Mouse (Mus musculus) granulocyte monocyte progenitor cell, adult 5-6 weeks (primary cell): ENCODE results near the gene Igf2r. TPM values are rescaled to one million over a fixed set of nuclear protein-coding genes. Genes with fewer than 3 reads are reported as not detected.

ENCODE experiments used
- ATAC-seq: replicated peaks from 2 replicates; pipeline ENCODE4 v1.8.0; 2016; ENCODE audit warnings: mild to moderate bottlenecking, moderate TSS enrichment, inconsistent platforms; ENCODE audit not compliant: poor library complexity, severe bottlenecking
- total RNA-seq, 2 experiments: library from RNA; stranded (forward) in 1 of 2; stranded (reverse) in 1 of 2; fragments of 200-712, 200-1000 nt in 1 of 2; fragments of >200 nt in 1 of 2; fragmentation: Nextera tagmentation in 1 of 2; gene quantifications; 2 replicates each; pipeline ENCODE4 v1.2.3; 2014 to 2017

Gene Igf2r
- total RNA-seq, 2 experiments from 2014 or later: 0.73 to 1.5 TPM

DNA sequence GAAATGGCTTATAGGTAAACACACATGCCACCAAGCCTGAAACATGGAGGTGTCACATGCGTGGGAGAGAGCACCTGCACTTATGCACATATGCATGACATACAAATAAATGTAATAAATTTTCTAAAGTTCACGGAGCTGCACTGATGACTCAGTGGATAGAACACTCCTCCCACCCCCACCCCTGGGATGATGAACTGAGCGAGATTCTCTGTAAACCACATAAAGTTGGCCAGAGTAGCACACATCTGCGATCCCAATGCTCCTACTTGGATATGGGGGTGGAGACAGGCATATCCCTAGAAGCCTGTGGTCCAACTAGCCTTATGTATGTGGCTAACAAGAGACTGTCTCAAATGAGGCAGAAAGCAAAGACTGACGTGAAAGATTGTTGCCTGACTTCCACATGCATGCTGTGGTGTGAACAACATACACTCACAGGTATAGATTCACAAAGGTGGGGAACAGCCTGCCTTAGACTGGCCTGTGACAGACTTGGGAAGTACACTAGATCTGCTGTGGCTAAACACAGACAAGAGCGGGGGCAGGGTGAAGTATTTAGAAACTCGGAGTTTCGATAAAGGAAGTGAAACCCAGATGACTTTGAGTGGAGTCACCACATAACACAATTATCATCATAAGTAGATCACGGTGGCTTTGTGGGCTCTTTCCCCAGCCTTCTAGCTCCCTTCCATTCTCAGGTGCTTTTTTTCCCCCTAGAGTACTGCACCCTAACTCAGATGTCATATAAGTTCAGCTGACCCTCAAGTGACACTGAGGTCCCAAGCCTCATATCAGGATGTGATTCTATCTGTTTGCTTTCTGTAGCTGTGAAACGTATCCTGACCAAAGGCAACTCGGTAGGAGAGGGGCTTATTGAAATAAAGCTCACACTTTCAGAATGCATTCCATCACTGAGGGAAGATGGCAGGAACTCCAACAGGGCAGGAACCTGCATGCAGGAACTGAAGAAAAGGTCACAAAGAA, 13.7 kb upstream of the Igf2r start:
- ATAC-seq: peak; percentile 92

- ATAC-seq: peak; percentile 28
Observed at GRCm38 (mm10) chr17:12781101-12781500, 11.6 kb upstream of the Igf2r start.

GRCm38 (mm10) chr17:12780125-12780524, 10.7 kb upstream of the Igf2r start:
- no peak for ATAC-seq

DNA sequence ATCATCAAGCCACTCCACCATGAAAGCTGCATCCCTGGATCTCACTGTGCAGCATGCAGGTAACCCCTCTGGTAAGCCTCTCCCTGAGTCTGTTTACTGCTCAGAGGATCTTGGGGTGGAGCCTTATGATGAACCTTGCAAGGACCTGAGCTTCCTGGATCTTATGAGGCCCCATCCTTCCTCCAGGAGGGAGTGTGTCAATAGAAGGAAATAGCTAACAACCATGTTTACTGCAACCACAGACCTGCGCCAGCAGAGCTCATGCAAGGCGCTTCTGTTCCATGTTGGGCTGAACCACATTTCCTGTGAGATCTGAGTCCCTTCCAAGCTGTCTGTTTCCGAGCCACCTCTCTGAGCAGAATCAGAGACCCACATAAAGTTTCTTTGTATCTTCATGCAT, 10.0 kb upstream of the Igf2r start:
- peak; percentile 62 for ATAC-seq

DNA sequence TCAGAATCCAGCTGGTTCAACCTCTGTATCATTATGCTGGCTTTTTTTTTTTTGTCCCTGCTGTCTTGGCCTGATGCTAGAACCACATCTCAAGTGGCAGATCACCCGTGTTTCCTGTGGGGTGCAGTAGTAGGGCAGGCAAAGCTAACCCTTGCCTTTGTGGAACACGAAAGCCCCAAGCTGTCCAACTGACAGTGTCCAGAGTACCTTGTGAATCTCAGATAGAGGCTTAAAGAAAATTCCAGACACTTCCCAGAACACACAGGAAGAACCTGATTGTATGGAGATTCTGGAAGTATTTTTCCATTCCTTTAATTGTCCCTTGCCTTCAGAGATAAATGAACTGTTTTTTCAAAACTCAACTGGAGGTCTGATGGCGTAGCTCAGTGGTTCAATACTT, 4.5 kb upstream of the Igf2r start:
- no peak for ATAC-seq

GRCm38 (mm10) chr17:12770500-12770899, 1.0 kb upstream of the Igf2r start:
- ATAC-seq: no peak

DNA sequence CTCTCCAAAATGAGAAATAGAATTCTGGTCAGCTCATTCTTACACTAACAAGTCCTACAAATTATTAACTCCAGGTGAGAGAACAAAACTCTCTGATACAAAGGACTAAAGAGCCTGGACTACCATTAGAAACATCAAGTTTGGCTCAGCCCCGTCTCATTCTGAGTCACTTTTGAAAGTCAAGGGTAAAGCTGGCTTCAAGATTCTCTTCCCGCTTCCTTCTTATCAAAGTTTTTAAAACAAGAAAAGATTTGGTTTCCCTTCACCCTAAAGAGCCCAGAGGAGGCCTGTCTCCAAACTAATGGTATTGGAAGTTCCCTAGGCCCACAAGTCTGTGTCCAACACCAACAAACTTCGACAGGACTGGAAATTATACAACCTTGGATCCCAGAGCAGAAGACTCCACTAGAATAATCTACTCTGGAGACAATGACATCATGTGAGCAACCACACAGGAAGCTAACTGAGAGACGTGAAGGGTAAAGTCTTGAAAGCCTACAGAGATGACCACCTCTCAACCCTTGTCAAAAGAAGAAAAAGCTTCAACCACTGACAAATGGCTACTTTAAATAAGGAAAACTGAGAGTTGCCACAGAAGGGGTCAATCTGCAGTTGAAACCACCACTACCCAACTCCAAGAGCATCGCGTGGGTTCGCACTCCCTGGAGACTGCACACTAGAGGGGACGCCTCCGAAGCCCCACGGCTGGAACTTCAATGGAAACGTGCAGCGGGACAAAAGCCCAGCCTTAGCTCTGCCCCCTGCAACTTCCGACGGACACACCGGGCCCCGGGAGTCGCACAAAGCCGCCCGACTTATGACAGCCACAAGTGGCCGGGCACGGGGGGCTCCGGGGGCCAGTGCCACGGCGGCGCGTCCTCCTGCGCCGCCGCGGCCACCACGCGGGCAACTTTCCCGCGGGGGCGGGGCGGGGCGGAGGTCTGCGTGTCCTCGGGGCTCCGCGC, 767 bp downstream of the Igf2r start:
- ATAC-seq: no peak

GRCm38 (mm10) chr17:12767294-12767852, 2.1 kb downstream of the Igf2r start:
- no peak for ATAC-seq

GRCm38 (mm10) chr17:12763412-12763811, 6.1 kb downstream of the Igf2r start:
- no peak for ATAC-seq

DNA sequence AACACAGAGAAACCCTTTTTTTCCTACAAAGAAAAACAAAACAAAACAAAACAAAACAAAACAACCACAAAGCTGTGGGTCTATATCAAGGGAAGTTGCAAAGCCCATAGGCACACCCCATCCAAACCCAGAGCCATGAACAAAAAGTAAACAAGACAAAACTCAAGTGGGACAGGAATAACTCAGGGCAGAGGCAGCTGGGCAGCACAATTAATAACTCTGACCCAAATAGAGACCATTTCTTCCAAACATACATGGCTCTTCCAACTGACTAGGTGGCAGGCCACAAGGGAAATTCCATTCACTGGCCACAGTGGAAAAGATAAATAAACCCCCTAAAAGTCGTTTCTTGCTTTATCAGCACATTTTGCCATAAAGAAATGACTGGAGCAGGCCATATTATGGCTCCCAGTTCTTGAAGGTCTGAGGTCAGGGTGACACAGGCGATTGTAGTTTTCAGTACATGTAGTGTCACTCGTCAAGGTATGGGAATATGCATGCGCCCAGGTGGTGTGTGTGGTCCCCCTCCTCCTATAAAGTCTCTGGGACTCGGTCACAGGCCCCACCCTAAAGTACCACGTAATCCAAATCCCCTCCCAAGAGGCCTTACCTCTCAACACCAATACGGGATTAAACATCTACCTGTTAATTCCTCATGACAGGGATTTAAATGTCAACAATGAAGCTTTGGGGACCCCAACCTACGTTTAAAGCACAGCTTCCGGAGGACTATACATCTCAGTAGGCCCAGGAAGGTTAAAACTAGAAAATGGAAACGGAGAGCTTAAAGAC, 8.9 kb downstream of the Igf2r start:
- no peak for ATAC-seq

GRCm38 (mm10) chr17:12759646-12760074, 9.8 kb downstream of the Igf2r start:
- no peak for ATAC-seq

DNA sequence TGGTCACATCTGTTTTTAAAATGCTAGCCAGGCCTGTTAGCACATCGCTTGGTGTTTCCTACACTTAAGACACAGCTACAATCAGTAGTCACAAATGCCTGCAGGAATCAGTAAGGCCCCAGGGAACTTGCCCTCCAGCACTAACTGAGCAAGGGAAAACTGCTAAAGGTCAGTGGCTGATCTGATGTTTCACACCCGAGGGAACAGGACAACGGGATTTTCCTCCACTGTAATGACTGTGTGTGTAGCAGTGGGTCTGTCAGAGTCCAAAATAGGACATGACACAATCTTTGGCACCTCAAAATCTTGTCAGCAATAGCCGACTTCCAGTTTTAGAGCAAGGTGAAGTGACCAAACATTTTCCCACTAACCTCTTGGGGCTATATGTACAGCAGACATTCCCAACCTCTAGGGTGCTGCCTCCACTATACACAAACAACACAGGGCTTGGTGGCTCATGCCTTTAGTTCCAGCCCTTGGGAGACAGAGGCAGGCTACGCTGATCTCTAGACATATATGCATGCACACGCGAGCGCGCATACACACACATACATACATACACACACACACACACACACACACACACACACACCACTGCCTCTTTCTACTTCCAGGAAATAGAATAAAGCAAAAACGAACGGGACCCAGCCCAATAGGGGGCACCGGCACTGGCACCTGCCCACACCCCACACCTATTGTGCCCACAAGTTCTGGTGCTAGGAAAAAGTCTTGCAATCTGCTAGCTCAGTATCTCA, 10.6 kb downstream of the Igf2r start:
- no peak for ATAC-seq

- peak; percentile 64 for ATAC-seq
Observed at GRCm38 (mm10) chr17:12757990-12758389, 11.5 kb downstream of the Igf2r start.

DNA sequence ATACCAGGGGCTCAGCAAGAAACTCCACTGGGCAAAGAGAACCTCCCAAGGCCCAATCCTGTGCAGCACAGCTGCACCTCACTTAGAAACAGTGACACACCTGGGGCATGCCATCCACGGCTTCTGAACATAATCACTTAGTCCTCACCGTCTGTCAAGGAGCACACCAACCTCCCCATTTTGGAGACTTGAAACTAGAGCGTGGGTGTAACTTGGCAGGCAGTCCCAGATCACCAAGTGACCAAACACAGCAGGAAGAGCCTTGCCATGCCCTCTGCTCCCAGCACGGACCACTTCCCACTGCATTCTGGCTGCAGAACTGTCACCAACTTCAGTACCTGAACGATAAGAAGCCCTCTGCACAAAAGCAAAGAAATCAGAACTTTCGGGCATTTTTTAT, 12.3 kb downstream of the Igf2r start:
- ATAC-seq: no peak

DNA sequence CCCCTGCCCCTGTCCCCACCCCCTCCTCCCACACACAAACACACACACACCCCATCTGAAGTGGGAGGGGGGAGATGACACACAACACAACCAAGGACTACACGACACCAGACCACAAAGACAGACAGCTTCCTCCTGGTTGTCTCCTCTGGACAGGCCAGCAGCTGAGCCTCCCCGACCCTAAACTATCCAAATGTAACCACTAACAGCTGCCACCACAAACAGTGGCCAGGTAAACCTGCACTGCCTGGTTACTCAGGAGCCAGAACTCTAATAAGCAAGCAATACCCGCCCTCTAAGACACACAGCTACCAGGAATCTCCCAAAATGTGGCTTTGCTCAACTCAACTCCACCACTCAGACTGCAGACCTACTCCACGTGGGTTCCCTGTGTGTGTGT, 13.5 kb downstream of the Igf2r start:
- no peak for ATAC-seq

DNA sequence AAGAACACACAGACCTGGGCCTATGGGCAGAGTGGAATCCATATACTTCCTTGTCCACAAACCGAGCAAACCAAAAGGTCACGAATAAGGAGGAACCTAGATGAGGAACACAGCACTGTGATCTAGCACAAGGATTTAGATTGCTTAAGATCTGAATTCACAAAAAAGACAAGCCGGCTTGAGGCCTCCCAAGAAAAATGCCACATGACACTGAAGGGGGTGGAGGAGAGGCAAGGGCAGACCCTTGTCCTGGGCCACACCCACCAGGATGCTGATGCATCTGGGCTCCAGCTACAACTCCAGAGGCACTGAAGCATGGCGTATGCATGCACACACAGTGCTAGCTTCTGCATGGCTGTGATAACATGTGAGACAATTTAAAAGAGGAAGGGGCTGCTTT, 14.3 kb downstream of the Igf2r start:
- ATAC-seq: peak; percentile 70

DNA sequence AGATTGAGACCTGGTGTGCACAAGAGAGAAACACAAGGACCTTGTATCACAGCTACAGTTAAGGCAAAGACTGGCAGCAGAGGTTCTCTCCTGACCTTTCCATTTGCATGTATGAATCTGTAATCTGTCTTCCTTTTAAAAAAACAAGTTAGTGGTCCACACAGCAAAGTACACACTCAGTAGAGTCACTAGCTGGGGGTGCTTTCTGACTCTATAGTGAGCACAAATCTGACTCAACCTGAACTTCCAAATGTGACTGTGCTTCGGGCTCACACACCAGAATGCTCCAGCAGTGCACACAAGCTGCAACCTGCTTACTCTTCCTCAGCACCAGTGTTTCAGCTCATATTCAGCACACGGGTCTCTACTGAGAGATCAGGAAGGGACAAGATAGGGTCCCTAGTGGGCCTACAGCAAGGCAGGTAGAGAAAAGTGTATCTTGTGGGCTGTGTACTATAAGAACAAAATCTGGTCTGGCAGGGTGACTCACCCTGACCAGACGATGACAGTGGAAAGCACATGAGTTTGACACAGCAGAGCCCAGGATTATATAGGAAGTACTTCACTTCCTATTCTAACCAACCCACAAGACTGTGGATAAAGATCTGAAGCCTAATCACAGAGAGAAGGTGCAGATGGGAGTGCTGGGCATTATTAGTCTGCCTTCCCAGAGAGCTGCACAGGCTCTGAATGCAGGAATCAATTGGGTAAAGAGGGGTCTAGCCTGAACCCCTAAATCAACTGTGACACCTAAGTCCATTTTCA, 15.0 kb downstream of the Igf2r start:
- ATAC-seq: peak; percentile 73

GRCm38 (mm10) chr17:12753050-12753449, 16.4 kb downstream of the Igf2r start:
- ATAC-seq: no peak
